Mouse (Mus musculus): ENCODE results near the gene Rpl7a. TPM values are rescaled to one million over a fixed set of nuclear protein-coding genes. Genes with fewer than 3 reads are reported as not detected.

Gene Rpl7a
- total RNA-seq, 1 experiment = 3,070 TPM

DNA sequence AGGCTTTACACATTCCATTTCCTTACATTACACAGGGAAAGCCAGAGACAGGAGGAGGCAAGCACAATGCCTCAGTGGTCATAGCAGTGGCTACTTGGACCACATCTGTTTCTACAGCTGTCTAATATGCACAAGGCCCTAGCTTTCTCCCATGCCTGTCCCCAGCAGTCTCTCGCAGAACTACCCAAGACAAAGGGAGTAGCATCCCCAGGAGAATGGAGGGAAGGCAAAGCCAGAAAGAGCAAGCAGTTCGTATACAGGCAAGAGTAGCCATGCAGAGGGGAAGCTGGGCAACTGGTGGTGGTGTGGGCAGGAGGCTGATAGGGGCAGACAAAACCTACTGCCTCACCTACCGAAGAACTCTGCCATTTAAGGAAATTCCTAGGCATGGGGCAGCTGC, 4.1 kb upstream of the Rpl7a start:
- Histone ChIP-seq H3K27ac (ENCODE audit: insufficient read depth, low read depth, low read length, poor library complexity, severe bottlenecking) (no peak overlapping the region), H3K9me3 (ENCODE audit: control insufficient read depth, insufficient read depth, low read depth, low read length) (no peaks in the 10 kb centered on the region), H3K4me1 (ENCODE audit: control insufficient read depth in 2 of 2, insufficient read depth in 2 of 2, low read length in 2 of 2, poor library complexity in 1 of 2) (peaks cover 0 to 9% of the 10 kb centered on the region in 2 experiments; a peak in 1 of 4 replicates), H3K4me3 (ENCODE audit: insufficient read depth in 1 of 2, low read depth in 1 of 2, low read length in 2 of 2, poor library complexity in 1 of 2, severe bottlenecking in 1 of 2) (no peak overlapping the region), H3K36me3 (ENCODE audit: control insufficient read depth, insufficient read depth, low read length, poor library complexity, severe bottlenecking) (peaks cover 35% of the 10 kb centered on the region), H3K9ac (ENCODE audit: insufficient read depth, low read depth, low read length, poor library complexity, severe bottlenecking) (no peak overlapping the region)
- in situ Hi-C loops (cut with MboI; ENCODE audit: low sequenced_read_pairs in 2 of 2, unreplicated experiment in 2 of 2) = loop anchor here in 1 of 2 experiments (25.0 kb wide), 1 partner anchor 469 kb away; the partner anchor contains the start of gene Sec16a
- no peak for TF ChIP-seq ZC3H11A (IDR thresholded peaks at IDR 0.05; ENCODE audit: borderline replicate concordance, low read depth, low read length)
- no peak for TF ChIP-seq ZNF384 (IDR thresholded peaks at IDR 0.05; ENCODE audit: low read depth, low read length)
- no peak for TF ChIP-seq CHD2 (IDR thresholded peaks at IDR 0.05; ENCODE audit: low read depth, low read length)
- no peak for TF ChIP-seq MAFK (IDR thresholded peaks at IDR 0.05; ENCODE audit: insufficient read depth, low read depth, low read length)
- TF ChIP-seq HCFC1 (IDR thresholded peaks at IDR 0.05; ENCODE audit: borderline replicate concordance, insufficient read depth, low read length) = no peak
- DNase-seq (ENCODE audit: low read depth, low spot score) = no peak

DNA sequence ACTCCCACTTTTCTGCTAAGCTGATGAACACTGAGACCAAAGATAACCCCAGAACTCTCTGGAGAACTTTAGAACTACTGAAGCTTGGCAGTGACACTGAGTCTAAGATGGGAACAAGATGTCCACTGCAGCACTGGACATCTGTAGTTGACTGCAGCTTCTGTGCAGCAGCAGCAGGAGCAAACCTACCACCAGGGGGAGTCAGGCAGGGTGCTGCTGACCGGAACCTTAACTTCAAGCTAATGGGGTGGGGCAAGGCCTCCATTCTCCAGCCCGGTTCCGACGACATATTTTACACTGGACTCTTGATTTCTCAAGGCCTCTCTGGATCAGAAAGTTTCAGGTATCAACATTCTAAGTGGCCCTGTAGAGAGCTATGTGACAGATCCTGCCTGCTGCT, 3.5 kb upstream of the Rpl7a start:
- H3K4me3 ChIP-seq (ENCODE audit: insufficient read depth in 1 of 2, low read depth in 1 of 2, low read length in 2 of 2, poor library complexity in 1 of 2, severe bottlenecking in 1 of 2) = no peak overlapping the region

DNA sequence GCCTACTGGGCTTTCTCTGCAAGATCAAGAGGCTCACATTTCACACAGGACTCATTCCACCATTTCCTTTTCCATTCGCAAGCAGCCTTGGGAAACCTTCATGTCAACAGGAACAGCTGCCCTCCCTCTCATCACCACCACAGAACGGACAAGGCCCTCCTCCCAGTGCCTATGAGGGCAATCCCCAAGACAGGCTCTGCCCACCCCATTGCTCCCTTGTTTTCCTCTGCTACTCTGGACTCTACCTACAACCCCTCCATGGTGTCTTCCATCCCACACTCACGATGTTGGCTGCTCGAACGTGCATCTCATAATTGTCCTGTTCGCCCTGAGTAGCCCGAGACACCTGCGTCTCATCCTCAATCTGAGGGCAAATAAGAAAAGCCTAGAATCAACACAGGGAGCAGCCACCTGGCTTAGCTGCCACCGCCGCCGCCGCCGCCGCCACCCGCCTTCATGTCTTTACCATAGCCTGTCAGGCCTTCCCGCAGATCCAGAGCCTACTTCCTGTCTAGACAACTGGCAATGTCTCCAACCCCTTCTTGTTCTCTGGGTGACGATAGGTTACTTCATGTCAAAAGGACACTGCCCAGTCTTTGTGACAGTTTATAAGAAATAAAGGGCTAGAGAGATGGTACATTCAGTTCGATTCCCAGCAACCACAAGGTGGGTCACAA, 1.7 kb upstream of the Rpl7a start:
- Histone ChIP-seq H3K9me3 (ENCODE audit: control insufficient read depth, insufficient read depth, low read depth, low read length) (no peaks in the 10 kb centered on the region), H3K4me1 (ENCODE audit: control insufficient read depth in 2 of 2, insufficient read depth in 2 of 2, low read length in 2 of 2, poor library complexity in 1 of 2) (peaks cover 0 to 5% of the 10 kb centered on the region in 2 experiments; a peak in 1 of 4 replicates), H3K27ac (ENCODE audit: insufficient read depth, low read depth, low read length, poor library complexity, severe bottlenecking) (no peak overlapping the region), H3K4me3 (ENCODE audit: insufficient read depth in 1 of 2, low read depth in 1 of 2, low read length in 2 of 2, poor library complexity in 1 of 2, severe bottlenecking in 1 of 2) (peak overlapping the region in 1 of 2 experiments; percentile 38; a peak in 1 of 4 replicates), H3K9ac (ENCODE audit: insufficient read depth, low read depth, low read length, poor library complexity, severe bottlenecking) (peak overlapping the region; percentile 68), H3K36me3 (ENCODE audit: control insufficient read depth, insufficient read depth, low read length, poor library complexity, severe bottlenecking) (peaks cover 58% of the 10 kb centered on the region)
- DNase-seq (ENCODE audit: low read depth, low spot score) = no peak
- TF ChIP-seq ZNF384 (IDR thresholded peaks at IDR 0.05; ENCODE audit: low read depth, low read length) = no peak
- no peak for TF ChIP-seq HCFC1 (IDR thresholded peaks at IDR 0.05; ENCODE audit: borderline replicate concordance, insufficient read depth, low read length)
- TF ChIP-seq CHD2 (IDR thresholded peaks at IDR 0.05; ENCODE audit: low read depth, low read length) = no peak
- no peak for TF ChIP-seq MAFK (IDR thresholded peaks at IDR 0.05; ENCODE audit: insufficient read depth, low read depth, low read length)
- no peak for TF ChIP-seq ZC3H11A (IDR thresholded peaks at IDR 0.05; ENCODE audit: borderline replicate concordance, low read depth, low read length)
- in situ Hi-C loops (cut with MboI; ENCODE audit: low sequenced_read_pairs in 2 of 2, unreplicated experiment in 2 of 2) = loop anchor here in 1 of 2 experiments (25.0 kb wide), 1 partner anchor 472 kb away; the partner anchor contains the start of gene Sec16a

More for the DNA sequence above, 3.5 kb upstream of the Rpl7a start:
- Histone ChIP-seq H3K9ac (ENCODE audit: insufficient read depth, low read depth, low read length, poor library complexity, severe bottlenecking) (no peak overlapping the region), H3K36me3 (ENCODE audit: control insufficient read depth, insufficient read depth, low read length, poor library complexity, severe bottlenecking) (peaks cover 42% of the 10 kb centered on the region), H3K9me3 (ENCODE audit: control insufficient read depth, insufficient read depth, low read depth, low read length) (no peaks in the 10 kb centered on the region), H3K27ac (ENCODE audit: insufficient read depth, low read depth, low read length, poor library complexity, severe bottlenecking) (no peak overlapping the region), H3K4me1 (ENCODE audit: control insufficient read depth in 2 of 2, insufficient read depth in 2 of 2, low read length in 2 of 2, poor library complexity in 1 of 2) (peaks cover 0 to 9% of the 10 kb centered on the region in 2 experiments; a peak in 1 of 4 replicates)
- no peak for DNase-seq (ENCODE audit: low read depth, low spot score)
- TF ChIP-seq ZNF384 (IDR thresholded peaks at IDR 0.05; ENCODE audit: low read depth, low read length) (no peak), ZC3H11A (IDR thresholded peaks at IDR 0.05; ENCODE audit: borderline replicate concordance, low read depth, low read length) (no peak), HCFC1 (IDR thresholded peaks at IDR 0.05; ENCODE audit: borderline replicate concordance, insufficient read depth, low read length) (no peak), MAFK (IDR thresholded peaks at IDR 0.05; ENCODE audit: insufficient read depth, low read depth, low read length) (no peak), CHD2 (IDR thresholded peaks at IDR 0.05; ENCODE audit: low read depth, low read length) (no peak)
- in situ Hi-C loops (cut with MboI; ENCODE audit: low sequenced_read_pairs in 2 of 2, unreplicated experiment in 2 of 2) = loop anchor here in 1 of 2 experiments (25.0 kb wide), 1 partner anchor 470 kb away; the partner anchor contains the start of gene Sec16a

DNA sequence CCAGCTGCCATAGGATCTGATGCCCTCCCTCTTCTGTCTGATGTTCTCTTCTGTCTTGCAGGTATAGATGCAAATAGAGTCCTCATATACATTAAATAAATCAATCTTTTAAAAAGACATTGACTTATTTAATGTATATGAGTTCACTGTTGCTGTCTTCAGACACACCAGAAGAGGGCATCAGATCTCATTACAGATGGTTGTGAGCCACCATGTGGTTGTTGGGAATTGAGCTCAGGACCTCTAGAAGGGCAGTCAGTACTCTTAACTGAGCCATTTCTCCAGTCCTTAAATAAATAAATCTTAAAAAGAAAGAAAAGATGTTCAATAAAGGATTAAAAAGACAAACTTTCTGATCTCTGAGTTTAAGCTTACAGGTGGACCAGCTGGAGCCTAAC, 1.2 kb upstream of the Rpl7a start:
- Histone ChIP-seq H3K4me1 (ENCODE audit: control insufficient read depth in 2 of 2, insufficient read depth in 2 of 2, low read length in 2 of 2, poor library complexity in 1 of 2) (peaks cover 0 to 5% of the 10 kb centered on the region in 2 experiments; a peak in 1 of 4 replicates), H3K9ac (ENCODE audit: insufficient read depth, low read depth, low read length, poor library complexity, severe bottlenecking) (peak overlapping the region; percentile 89; the same call in 1 of the 2 replicates), H3K4me3 (ENCODE audit: insufficient read depth in 1 of 2, low read depth in 1 of 2, low read length in 2 of 2, poor library complexity in 1 of 2, severe bottlenecking in 1 of 2) (peak overlapping the region; percentile 67 to 85), H3K9me3 (ENCODE audit: control insufficient read depth, insufficient read depth, low read depth, low read length) (no peaks in the 10 kb centered on the region), H3K27ac (ENCODE audit: insufficient read depth, low read depth, low read length, poor library complexity, severe bottlenecking) (no peak overlapping the region), H3K36me3 (ENCODE audit: control insufficient read depth, insufficient read depth, low read length, poor library complexity, severe bottlenecking) (peaks cover 61% of the 10 kb centered on the region)
- in situ Hi-C loops (cut with MboI; ENCODE audit: low sequenced_read_pairs in 2 of 2, unreplicated experiment in 2 of 2) = loop anchor here in 1 of 2 experiments (25.0 kb wide), 1 partner anchor 472 kb away; the partner anchor contains the start of gene Sec16a
- TF ChIP-seq ZC3H11A (IDR thresholded peaks at IDR 0.05; ENCODE audit: borderline replicate concordance, low read depth, low read length) (no peak), MAFK (IDR thresholded peaks at IDR 0.05; ENCODE audit: insufficient read depth, low read depth, low read length) (no peak), CHD2 (IDR thresholded peaks at IDR 0.05; ENCODE audit: low read depth, low read length) (no peak), HCFC1 (IDR thresholded peaks at IDR 0.05; ENCODE audit: borderline replicate concordance, insufficient read depth, low read length) (no peak), ZNF384 (IDR thresholded peaks at IDR 0.05; ENCODE audit: low read depth, low read length) (no peak)
- DNase-seq (ENCODE audit: low read depth, low spot score) = no peak
